Mouse (Mus musculus): ENCODE measurements around the gene Med4. TPM values are rescaled to one million over a fixed set of nuclear protein-coding genes. Genes with fewer than 3 reads are reported as not detected.
A peak's percentile ranks its signal among the peaks of the same experiment; 100 is the strongest.

Med4 gene
- polyA plus RNA-seq, 1 experiment = 18.9 TPM

DNA sequence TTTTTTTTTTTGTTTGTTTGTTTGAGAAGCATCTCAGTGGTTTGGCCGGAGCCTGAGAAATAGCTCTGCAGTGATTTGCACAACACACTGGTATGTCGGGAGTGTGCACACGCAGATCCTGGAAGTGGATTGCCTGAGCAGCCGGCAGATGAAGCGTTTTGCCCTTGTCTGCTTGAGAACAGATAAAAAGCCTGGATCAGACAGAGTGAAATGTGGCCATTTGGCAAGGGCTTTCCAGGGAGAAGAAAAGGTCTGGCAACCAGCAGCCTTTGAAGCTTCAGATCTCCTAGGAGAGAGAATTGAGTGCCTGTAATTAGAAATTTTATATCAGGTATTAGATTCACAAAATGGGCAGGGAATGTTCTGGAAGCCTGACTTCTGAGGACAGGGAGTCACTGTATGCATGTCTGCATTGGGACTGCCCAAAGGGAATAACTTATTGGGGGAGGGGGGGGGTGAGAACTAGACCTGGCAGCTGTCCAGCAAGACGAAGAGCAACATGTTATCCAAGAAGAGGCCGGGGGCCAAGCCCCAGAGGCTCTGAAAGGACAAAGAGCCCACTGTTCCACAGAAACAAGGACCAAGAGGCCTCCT is 7.1 kb upstream of the Med4 start:
- Histone ChIP-seq H3K4me2 (ENCODE audit: low read depth) (peak overlapping the region; percentile 53), H3K79me2 (ENCODE audit: control insufficient read depth, insufficient read depth) (no peaks in the 10 kb centered on the region), H3K36me3 (ENCODE audit: control insufficient read depth, insufficient read depth) (no peaks in the 10 kb centered on the region), H3K4me3 (no peak overlapping the region), H3K27me3 (ENCODE audit: control insufficient read depth, insufficient read depth, insufficient read length) (no peaks in the 10 kb centered on the region), H3ac (ENCODE audit: control insufficient read depth, insufficient read length) (no peak overlapping the region)
- TF ChIP-seq MYOD1 (IDR thresholded peaks at IDR 0.05; ENCODE audit: control insufficient read depth in 1 of 3, insufficient read length in 2 of 3, low read depth in 2 of 3) = no peak
- no peak for TF ChIP-seq CEBPB (IDR thresholded peaks at IDR 0.05; ENCODE audit: insufficient read depth, poor library complexity, severe bottlenecking)
- TF ChIP-seq USF1 (IDR thresholded peaks at IDR 0.05; ENCODE audit: low read depth) = no peak
- TF ChIP-seq TCF12 (IDR thresholded peaks at IDR 0.05; ENCODE audit: insufficient read depth, poor library complexity, severe bottlenecking) = no peak
- no peak for TF ChIP-seq SRF (IDR thresholded peaks at IDR 0.05; ENCODE audit: control insufficient read depth, insufficient read length, low read depth)
- no peak for TF ChIP-seq MAX (IDR thresholded peaks at IDR 0.05; ENCODE audit: low read depth)
- TF ChIP-seq POLR2A (IDR thresholded peaks at IDR 0.05; ENCODE audit: insufficient read length, low read depth) = no peak
- TF ChIP-seq TCF3 (IDR thresholded peaks at IDR 0.05; ENCODE audit: insufficient read length, low read depth) = no peak
- no peak for TF ChIP-seq REST (IDR thresholded peaks at IDR 0.05; ENCODE audit: insufficient read depth, insufficient read length)
- TF ChIP-seq E2F4 (IDR thresholded peaks at IDR 0.05; ENCODE audit: insufficient read depth) = no peak
- TF ChIP-seq POLR2AphosphoS2 (IDR thresholded peaks at IDR 0.05; ENCODE audit: insufficient read length, low read depth) = no peak
- TF ChIP-seq MYOG (IDR thresholded peaks at IDR 0.05; ENCODE audit: control insufficient read depth in 1 of 3, insufficient read depth in 1 of 3, insufficient read length in 2 of 3, low read depth in 2 of 3) = no peak

DNA sequence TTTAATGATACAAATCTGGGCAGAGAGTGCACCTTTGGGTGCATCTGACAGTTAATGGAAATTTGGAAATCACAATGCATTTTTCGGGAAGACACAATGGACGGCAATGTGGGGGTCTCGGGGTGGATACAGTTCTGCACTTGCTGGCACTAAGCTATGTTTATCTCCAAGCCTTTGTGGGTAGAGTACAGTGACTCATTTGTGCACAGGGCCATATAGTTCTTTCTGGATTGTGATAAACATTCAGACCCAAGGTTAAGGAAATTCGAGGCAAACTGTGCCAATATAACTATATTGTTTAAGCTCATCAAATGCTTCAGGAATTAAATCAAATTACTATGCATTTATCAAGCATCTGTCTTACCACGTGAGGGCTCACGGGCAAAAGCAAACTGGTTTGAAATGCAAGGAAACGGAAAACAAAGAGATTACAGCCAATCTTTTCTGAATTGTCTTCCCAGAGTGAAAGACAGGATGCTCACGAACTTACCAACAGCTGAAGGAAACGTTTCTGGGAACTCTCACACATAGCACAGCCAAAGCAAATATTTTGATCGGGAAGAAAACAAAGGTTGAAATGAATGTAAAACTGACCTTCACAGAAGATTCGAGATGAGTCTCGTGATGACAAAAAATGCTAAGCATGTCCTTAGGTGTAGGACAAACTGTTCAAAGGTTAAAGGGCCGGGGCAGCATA is 6.4 kb upstream of the Med4 start:
- H3K79me2 ChIP-seq (ENCODE audit: control insufficient read depth, insufficient read depth) = no peaks in the 10 kb centered on the region
- peak overlapping the region; percentile 53 for H3K4me2 ChIP-seq (ENCODE audit: low read depth)
- no peak overlapping the region for H3K4me3 ChIP-seq
- TF ChIP-seq MAX (IDR thresholded peaks at IDR 0.05; ENCODE audit: low read depth) = no peak
- TF ChIP-seq CEBPB (IDR thresholded peaks at IDR 0.05; ENCODE audit: insufficient read depth, poor library complexity, severe bottlenecking) = no peak
- TF ChIP-seq MYOD1 (IDR thresholded peaks at IDR 0.05; ENCODE audit: control insufficient read depth in 1 of 3, insufficient read length in 2 of 3, low read depth in 2 of 3) = no peak
- no peak for TF ChIP-seq E2F4 (IDR thresholded peaks at IDR 0.05; ENCODE audit: insufficient read depth)
- no peak for TF ChIP-seq USF1 (IDR thresholded peaks at IDR 0.05; ENCODE audit: low read depth)
- no peak for TF ChIP-seq POLR2A (IDR thresholded peaks at IDR 0.05; ENCODE audit: insufficient read length, low read depth)
- H3K36me3 ChIP-seq (ENCODE audit: control insufficient read depth, insufficient read depth) = no peaks in the 10 kb centered on the region
- no peaks in the 10 kb centered on the region for H3K27me3 ChIP-seq (ENCODE audit: control insufficient read depth, insufficient read depth, insufficient read length)
- no peak overlapping the region for H3ac ChIP-seq (ENCODE audit: control insufficient read depth, insufficient read length)

- no peaks in the 10 kb centered on the region for H3K36me3 ChIP-seq (ENCODE audit: control insufficient read depth, insufficient read depth)
- H3K4me3 ChIP-seq = no peak overlapping the region
- peaks cover 14% of the 10 kb centered on the region for H3K79me2 ChIP-seq (ENCODE audit: control insufficient read depth, insufficient read depth)
- TF ChIP-seq REST (IDR thresholded peaks at IDR 0.05; ENCODE audit: insufficient read depth, insufficient read length) (no peak), TCF3 (IDR thresholded peaks at IDR 0.05; ENCODE audit: insufficient read length, low read depth) (no peak), POLR2AphosphoS2 (IDR thresholded peaks at IDR 0.05; ENCODE audit: insufficient read length, low read depth) (no peak), TCF12 (IDR thresholded peaks at IDR 0.05; ENCODE audit: insufficient read depth, poor library complexity, severe bottlenecking) (no peak), E2F4 (IDR thresholded peaks at IDR 0.05; ENCODE audit: insufficient read depth) (no peak), SRF (IDR thresholded peaks at IDR 0.05; ENCODE audit: control insufficient read depth, insufficient read length, low read depth) (no peak), MYOG (IDR thresholded peaks at IDR 0.05; ENCODE audit: control insufficient read depth in 1 of 3, insufficient read depth in 1 of 3, insufficient read length in 2 of 3, low read depth in 2 of 3) (no peak), USF1 (IDR thresholded peaks at IDR 0.05; ENCODE audit: low read depth) (no peak), POLR2A (IDR thresholded peaks at IDR 0.05; ENCODE audit: insufficient read length, low read depth) (no peak), MAX (IDR thresholded peaks at IDR 0.05; ENCODE audit: low read depth) (no peak), CEBPB (IDR thresholded peaks at IDR 0.05; ENCODE audit: insufficient read depth, poor library complexity, severe bottlenecking) (no peak), MYOD1 (IDR thresholded peaks at IDR 0.05; ENCODE audit: control insufficient read depth in 1 of 3, insufficient read length in 2 of 3, low read depth in 2 of 3) (no peak)
- H3K27me3 ChIP-seq (ENCODE audit: control insufficient read depth, insufficient read depth, insufficient read length) = no peaks in the 10 kb centered on the region
- no peak overlapping the region for H3ac ChIP-seq (ENCODE audit: control insufficient read depth, insufficient read length)
- H3K4me2 ChIP-seq (ENCODE audit: low read depth) = no peak overlapping the region
Measured at GRCm38 (mm10) chr14:73506283-73506682, 3.5 kb upstream of the Med4 start.

DNA sequence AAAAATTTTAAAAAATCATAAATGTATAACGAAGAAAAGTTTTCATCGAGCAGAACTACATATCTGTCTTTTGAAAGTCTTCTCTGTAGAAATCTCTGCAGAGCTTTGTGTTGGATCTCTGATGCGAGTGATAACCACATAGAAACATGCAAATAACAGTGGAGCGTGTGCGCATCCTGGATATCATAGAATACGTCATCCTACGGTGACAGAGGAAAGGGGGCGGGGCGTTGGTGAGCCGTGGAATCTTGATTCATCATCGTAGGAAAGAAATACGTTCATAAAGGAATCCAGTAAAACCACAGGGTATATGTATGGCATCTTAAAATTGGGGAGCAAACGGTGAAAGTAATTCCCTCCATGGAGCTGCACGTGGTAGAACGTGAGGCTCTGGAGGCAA is 2.6 kb upstream of the Med4 start:
- TF ChIP-seq CEBPB (IDR thresholded peaks at IDR 0.05; ENCODE audit: insufficient read depth, poor library complexity, severe bottlenecking) = no peak
- no peak for TF ChIP-seq REST (IDR thresholded peaks at IDR 0.05; ENCODE audit: insufficient read depth, insufficient read length)
- TF ChIP-seq USF1 (IDR thresholded peaks at IDR 0.05; ENCODE audit: low read depth) = no peak
- no peak for TF ChIP-seq POLR2AphosphoS2 (IDR thresholded peaks at IDR 0.05; ENCODE audit: insufficient read length, low read depth)
- no peak overlapping the region for H3K4me2 ChIP-seq (ENCODE audit: low read depth)
- H3ac ChIP-seq (ENCODE audit: control insufficient read depth, insufficient read length) = no peak overlapping the region
- H3K79me2 ChIP-seq (ENCODE audit: control insufficient read depth, insufficient read depth) = peaks cover 21% of the 10 kb centered on the region
- no peaks in the 10 kb centered on the region for H3K27me3 ChIP-seq (ENCODE audit: control insufficient read depth, insufficient read depth, insufficient read length)
- no peak overlapping the region for H3K4me3 ChIP-seq
- H3K36me3 ChIP-seq (ENCODE audit: control insufficient read depth, insufficient read depth) = no peaks in the 10 kb centered on the region

All from myocyte (in vitro differentiated cells).